Mouse (Mus musculus) neutrophil, adult 59 days (primary cell): ENCODE measurements around the gene Ly6g6d. TPM values are rescaled to one million over a fixed set of nuclear protein-coding genes. Genes with fewer than 3 reads are reported as not detected.

Experiments
- total RNA-seq, 2 experiments: library from RNA; stranded (reverse); gene quantifications; 1 replicate in 1 of 2; 2 replicates in 1 of 2; pipeline ENCODE4 v1.2.4; 2023

Gene Ly6g6d
- not detected for total RNA-seq

DNA sequence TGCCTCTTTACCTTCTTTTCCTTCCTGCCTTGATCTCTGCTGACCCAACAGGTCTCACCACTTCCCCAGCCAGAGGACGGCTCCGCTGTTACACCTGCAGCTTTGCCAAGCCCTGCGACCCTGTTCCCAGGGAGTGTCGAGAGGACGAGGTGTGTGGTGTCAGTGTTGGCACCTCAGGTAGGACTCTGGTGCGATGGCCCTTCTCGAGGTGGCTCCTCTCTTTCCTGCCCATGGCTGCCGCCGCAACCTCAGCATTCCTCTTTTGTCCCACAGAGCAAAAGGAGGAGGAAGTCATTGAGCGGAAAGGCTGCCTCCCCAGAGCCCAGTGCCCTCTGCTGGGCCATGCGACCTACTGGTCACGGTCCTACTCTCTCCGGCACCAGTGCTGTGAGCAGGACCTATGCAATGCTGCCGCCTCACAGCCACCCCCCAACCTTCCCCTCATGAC, at the start of gene Ly6g6d:
Ly6g6d (minus strand) TSS at position 280 of the 448 bp plus-strand sequence.

DNA sequence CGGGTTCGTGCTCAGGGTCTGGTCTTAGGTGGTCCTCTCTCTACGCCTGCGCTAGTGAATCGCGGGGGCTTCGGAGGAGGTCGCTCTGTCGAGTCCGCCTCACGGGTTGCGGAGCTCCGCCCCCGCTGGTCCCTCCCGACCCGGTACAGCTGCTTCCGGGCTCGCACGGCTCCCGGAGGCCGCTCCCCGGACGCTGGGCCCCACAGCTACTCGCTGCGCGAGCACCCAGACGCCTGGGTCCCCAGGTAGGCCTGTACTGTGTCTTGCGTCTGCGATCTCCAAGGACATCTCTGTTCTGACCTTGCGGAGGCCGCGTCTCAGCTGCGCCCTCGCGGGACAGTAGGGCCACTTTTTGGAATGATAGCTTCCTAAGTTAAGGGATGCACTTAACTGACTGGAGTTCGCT, 48.3 kb upstream of the Ly6g6d start, which contains the start of gene D17H6S53E:
D17H6S53E (plus strand) TSS at position 168 of the 406 bp plus-strand sequence.

DNA sequence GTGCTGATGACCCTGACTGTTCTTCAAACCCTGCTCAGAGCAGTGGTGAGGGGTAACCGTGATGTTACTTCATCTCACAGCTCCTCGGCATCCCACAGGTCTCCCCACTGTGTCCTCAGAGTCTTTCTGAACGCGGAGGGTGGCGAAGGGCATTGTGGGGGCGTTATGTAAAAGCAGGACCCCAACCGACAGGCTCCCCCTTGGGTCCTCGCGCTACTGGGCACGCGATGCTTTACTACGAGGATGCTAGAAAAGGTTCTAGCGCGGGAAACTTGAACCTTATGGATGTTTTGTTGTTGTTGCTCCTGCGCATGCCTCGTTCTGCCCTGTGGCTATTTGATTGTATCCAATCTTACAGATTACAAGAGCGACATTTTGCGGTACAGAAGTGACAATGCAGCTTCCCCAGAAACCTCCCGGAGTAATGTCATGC, 44.0 kb upstream of the Ly6g6d start, which contains the start of gene Csnk2b:
Csnk2b (minus strand) TSS at position 183 of the 433 bp plus-strand sequence.

DNA sequence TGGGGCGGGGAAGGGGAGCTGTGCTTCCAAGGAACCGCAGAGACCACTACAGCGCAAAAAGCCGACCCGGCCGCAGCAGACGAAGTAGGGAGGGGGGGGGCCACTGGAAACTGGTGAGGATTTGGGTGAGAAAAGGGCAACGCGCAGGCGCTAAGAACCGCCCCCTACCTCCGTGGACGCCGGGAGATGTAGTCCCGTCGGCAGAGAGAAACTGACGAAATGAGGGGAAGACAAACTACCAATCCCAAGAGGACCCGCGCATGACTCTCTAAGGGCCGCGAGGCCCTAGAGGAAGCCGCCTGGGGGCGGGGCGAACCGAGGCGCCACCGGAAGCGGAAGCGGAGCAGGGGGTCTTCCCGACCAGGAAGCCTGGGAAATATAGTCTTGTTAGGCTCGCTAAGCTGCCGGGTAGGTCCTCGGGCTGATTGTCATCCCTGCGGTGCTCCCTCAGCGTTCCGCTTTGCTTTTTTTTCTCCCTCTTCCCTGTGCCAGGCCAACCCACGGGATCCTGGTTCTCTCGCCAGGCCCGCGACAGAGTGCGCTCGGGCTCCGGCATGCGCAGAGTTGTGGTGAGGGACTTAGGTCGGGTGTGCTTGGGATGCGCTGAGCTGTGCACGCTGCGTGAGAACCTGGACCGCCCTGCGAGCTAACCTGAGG, 43.4 kb upstream of the Ly6g6d start, which contains the start of gene Gpank1:
Gpank1 (plus strand) TSS at position 313 of the 657 bp plus-strand sequence.

DNA sequence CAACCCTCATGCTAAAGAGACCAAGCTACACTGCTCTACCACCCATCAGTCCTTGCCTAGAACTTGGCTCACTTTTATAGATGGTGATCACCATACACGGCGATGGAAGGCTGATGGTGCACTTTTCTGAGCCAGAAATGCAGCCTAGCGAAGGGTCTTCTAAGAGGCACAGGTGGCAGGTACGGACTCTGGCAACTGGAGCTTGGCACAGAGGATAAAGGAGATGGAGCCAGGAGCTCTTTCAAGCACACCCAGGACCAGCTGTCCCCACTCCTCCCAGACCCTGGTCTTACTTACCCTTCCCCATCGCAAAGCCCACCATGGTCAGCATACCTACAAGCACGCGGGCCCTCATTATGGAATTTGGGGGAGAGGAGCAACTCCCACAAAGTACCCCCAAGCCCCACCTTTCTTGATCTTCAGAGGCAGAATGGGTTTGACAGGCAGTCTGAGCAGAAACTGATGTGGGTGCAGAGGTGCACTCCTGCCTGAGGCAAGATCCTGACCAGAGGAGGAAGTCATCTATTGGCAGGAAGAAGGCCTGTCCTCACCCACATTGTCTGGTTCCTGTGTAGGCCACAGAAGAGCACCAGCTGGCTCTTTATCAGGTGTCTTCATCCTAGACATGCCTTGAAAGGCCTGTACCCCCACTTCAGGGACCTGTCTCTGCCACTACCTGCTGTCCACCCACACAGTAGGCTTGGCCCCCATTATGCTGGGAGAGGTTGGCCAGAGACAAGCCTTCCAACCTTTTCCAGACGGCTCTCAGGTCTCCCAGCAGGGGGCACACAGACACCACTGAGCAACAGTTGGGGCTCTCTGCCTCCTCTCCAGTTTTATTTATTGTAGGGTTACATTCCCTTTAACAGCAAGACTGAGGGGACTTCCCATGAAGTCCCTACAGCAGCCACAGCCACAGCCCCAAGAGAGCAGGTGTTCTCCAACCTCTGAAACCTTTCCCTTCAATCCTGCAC, 37.5 kb upstream of the Ly6g6d start, which contains the start of gene Ly6g5b:
Ly6g5b (minus strand) TSS at position 383 of the 974 bp plus-strand sequence.

DNA sequence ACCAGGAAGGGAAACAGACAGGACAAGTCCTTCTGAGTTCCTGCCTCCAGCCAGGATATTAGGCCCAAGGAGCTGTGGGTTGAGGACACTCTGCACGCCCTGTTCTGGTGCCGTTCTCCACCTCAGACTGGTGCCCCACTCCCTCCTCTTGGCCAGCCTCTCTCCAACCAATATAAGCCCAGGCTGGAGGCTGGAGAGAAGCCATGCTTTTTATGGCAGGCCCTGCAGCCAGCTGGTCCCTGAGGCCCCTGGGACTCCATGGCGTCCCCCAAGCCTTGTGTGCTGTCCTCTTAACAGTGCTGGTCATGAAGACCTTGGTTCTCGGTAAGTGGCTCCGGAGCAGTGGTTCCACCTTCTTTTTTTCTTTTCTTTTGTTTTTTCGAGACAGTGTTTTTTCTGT, 30.2 kb upstream of the Ly6g6d start, which contains the start of gene Ly6g5c:
Ly6g5c (plus strand) TSS at position 183 of the 400 bp plus-strand sequence.

DNA sequence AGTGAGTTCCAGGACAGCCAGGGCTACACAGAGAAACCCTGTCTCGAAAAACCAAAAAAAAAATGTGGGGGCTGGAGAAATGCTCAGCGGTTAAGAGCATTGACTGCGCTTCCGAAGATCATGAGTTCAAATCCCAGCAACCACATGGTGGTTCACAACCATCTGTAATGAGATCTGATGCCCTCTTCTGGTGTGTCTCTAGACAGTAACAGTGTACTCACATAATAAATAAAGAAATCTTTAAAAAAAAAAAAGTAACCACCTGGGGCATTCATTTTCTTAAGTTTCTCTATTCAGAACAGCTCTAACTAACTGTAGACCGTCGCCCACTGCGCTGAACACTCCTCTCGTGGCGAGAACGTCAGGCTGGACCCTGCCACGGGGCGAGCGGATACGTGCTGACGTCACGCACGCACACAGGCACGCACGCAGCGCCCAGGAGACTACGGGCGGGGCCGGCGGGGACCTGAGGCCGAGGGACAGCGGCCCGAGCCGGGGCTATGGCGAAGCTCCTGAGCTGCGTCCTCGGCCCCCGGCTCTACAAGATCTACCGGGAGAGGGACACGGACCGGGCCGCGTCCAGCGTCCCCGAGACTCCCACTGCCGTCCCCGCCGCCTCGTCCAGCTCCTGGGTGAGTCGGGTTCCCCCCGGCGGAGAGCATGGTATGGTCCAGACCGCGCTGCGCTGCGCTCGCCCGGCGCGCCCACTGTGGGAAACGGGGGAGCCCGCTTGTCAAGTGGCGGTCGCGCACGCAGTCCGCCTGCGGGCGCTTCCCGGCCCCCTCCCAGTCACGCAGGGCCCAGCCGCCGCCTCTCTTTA, 11.2 kb upstream of the Ly6g6d start, which contains the start of gene Abhd16a:
Abhd16a (plus strand) TSS at position 439 of the 820 bp plus-strand sequence.

DNA sequence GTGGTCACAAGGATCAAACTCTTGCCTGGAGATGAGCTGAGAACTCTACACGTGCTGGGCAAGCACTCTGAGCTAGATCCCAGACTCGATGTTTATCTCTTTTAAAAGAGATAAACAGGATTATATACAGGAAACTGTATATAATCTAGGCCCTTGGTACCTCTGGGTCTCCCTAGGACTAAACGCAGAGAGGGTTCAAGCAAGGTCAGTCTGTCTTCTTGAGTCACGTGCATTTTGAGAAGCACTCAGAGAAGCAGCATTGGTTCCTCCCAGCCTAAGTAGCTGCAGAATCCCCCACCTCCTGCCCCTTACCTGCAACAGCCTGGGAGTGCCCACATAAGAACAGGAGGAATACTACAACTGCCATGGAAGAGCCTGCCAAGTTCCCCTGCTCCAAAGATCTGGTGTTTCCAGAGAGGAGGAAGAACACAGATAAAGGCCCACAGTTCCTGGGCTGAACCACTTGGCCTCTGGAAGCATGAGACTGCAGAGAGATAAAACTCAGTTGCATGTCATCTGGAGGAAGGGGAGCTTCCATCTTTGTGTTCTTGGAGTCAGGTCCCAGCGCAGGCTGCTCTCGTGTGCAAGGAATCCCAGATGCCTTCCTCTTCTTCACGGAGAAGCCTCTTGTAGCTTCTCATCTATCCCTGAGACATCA, 7.5 kb upstream of the Ly6g6d start, which contains the start of gene Ly6g6f:
Ly6g6f (minus strand) TSS at position 403 of the 658 bp plus-strand sequence.

DNA sequence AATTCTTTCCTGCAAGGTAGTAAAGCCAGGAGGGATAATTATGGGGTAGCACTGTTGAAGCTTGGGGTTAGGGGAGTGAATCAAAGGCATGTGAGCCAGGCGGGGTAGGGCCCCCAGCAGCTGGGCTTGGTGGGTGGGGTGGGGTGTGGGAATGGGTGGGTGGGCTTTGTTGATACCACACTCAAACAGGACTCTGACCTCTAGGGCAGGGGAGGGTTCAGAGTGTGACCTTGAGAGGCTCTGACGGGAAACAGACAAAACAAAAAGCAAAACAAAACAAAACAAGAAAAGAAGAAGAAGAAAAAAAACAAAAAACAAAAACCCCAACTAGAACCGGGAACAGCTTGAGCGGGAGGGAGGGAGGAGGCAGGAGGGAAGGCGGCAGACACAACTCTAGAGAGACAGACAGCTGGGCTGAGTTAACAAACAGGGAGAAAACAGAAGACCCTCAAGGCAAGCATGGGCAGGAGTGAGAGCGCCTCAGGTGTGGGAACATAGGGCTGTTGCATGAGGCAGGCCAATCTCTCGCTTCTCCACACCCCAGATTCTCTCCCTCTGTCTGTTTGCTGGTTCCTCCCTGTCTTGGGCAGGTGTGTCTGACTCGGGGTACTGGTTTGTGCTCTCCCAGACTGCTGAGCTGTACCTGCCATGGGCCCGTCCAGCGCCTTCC, 1.2 kb downstream of the Ly6g6d start, which contains the start of gene Ly6g6e:
Ly6g6e (plus strand) TSS at position 396 of the 670 bp plus-strand sequence.

DNA sequence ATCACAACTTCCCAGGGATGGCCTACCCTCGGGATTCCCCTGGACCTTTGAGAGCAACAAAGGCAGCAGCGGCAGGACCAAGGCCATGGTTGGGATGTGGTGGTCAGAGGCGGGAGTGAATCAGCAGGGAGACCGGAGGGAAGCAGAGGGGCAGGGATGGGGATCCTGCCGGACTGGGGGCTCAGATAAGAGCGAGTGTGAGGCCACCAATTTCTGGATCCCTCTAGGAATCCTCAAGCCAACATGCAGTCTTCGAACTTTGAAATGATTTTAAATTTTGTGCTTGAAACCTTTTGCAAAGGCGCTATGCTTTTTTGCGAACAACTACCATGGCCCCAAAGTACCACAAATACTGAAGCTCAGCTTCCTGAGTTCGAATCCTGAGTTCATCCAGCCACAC, 11.8 kb downstream of the Ly6g6d start, which contains the start of gene Mpig6b:
Mpig6b (minus strand) TSS at position 101 of the 400 bp plus-strand sequence.

DNA sequence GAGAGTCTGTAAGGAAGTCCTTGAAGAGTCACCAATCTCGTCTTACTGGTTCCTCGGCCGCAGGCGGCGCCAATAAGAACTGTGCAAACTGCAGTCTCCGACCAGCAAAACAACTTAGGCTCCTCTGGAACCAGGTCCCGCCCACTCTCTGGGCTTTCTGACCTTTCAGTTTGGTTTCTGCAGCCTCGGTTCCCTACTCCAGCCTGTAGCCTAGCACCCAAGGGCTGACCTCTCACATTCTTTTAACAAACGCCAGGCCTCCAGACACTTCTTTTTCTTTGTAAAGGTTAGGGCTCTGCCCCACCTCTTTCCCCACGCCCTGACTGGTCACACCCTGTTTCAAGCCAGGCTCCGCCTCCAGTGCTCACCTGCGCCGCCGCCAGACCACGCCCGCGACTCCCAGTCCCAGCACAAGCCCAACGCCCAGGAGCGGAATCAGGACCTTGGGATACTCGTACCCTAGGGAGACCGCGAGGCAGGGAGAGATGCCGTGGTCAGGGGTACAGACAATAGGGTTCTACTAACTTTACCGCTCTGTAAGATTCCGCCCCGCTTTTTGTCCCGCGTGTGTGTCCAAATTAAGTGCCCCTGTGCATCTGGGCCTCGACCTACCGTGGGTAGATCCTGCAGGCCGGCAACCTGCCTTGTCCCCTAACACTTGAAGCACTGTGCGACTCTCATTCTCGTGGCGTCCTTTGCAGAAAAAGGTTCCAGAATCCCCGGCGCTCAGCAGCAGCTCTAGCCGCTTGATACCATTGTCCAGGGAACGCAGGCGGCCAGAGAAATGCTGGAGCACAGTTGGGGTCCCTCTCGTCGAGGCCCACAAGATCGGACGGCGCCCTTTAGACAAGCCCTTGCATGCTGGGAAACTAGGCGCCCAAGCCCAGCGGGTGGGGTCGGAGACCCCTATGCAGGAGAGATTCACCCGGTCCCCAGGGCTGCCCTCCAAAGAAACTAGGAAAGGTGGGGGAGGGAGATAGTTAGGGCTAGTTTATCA, 12.6 kb downstream of the Ly6g6d start, which contains the start of gene Ly6g6c:
Ly6g6c (plus strand) TSS at position 438 of the 997 bp plus-strand sequence.

DNA sequence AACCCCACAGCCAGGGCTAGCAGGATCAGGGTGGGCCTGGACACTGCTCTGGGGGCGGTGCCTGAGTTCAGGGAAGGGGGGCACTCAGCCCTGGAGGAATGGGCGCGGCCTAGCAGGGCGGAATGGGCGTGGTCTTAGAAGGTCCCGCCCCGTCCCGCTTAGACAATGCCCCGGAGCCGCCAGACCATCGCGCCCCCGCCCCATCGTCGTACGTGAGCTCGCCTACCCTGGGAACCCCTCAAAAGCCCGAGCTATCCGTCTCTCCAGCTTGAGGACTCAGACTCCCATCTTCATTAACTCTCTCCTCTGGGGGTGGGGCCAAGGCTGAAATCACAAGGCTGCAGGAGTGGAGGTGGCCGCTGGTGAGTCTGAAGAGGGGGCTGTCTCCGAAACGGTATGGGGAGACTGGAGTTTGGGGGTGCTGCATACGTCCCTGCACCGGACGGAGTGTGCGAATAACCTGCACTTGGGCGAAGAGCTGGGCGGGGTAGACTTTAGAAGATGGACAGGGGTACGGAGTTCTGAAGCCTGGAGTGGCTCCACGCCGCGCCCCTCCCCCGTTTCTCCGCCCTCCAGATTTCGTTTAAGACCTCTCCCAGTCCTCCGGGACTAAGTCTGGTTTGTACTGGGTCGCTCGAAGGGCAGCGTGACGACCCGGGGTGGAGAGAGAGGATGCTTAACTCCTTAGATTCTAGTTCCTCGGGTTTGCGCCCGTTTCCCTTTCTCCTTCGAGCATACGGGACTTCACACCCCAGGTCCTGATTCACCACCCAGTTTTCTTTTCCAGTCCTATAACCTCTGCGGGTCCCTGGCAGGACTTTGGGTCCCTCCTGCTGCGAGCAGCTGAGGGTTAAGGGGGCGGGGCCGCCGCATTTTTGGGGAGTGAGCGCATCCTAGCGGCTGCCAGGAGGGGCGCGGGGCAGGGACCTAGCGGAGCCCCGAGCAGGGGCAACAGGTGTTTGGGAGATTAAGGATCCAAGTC, 18.7 kb downstream of the Ly6g6d start, which contains the start of gene Ddah2:
Ddah2 (plus strand) TSS at position 125 of the 982 bp plus-strand sequence.

DNA sequence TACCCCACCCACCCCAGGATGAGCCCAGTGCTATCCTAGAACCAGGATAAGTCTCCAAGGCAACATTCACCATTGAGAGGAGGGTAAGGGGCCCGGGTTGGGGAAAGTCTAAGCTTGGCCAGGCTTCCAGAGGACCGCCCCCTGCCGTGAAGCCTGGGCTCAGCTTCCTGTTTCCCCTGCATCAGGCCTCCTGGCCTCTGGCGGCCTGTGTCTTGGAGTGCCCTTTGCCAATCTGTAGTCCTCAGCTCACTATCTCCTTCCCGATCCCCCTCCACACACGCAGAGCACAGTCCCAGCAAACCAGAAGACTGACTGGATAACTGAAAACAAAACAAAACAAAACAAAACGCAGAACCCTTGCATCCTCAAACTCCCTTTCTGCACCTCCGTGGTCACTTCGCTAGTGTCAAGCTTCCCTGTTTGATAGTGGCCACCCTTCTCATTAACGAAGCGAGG, 28.3 kb downstream of the Ly6g6d start, which contains the start of gene Clic1:
Clic1 (plus strand) TSS at position 406 of the 456 bp plus-strand sequence.

DNA sequence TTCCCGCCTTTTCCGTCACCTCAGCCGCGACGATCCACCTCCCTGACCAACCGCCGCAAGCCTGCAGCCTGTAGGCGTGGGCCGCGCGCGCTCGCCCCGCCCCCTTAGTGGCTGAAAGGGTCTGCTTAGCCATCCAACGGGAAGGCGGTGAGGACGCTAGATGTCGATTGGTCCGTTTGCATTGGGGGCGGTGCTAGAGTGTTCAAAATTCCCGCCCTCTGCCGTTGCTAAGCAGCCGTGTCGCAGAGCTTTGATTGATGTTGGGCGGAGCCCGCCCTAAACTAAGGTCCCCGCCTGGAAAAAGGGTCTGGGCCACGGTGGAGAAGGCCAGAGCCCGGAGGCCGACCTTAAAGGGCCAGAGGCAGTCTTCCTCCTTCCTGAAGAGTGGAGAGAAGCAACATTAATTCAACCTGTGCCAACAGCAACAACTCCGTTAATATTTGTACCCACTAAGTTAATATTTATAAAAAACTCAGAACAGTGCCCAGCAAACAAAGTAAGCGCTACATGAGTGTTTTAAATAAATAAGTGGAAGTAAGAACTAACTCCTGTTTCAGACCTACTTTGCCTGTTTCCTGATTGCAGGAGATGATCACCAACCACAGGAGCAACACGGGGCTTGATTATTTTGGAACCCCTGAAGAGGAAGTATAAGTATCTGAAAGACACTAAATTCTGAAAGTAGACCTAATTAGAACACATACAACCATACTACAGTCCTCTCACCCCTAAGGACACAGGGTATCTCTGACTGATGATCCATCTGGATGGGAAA, 31.0 kb downstream of the Ly6g6d start, which contains the start of gene Msh5:
Msh5 (minus strand) TSS at position 65 of the 775 bp plus-strand sequence.

DNA sequence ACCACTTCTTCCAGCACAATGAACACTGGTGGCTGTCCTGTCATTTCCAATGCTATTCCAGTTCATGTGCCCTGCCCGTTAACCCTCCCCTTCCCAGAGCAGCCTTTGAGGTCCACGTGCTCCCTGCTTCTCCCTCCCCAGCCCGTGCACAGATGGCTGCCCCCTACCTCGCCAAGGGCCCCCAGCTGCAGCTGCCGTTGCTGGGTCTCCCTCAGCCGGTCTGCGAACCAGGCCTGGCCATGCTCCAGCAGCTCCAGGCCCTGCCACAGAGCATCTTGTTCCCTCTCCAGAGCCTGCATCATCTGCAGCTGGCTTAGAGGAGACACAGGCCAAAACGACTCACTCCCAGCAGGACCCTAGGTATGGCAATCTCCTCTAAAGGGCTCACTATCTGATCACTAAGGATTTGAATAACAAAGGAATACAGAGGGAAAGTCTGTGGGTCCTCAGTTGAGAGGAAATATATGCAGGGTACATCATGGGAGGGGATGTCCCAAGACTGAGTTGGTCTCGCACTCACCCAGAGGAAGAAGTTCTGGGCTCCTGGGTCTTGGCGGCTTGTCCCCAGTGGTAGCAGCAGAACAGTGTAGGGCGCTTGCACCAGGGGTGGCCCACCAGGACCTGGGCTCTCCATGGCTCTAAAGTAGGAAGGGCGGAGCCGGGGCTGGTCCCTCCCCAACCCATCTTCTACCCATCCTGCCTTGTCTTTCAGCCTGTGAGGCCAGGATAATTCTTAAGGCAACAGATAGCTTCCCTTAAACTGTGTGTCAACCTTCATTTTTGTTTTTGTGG, 50.4 kb downstream of the Ly6g6d start, which contains the start of gene Sapcd1:
Sapcd1 (minus strand) TSS at position 740 of the 792 bp plus-strand sequence.

